Mouse (Mus musculus) cerebellum, adult 11-12 months (tissue): ENCODE results near the gene H2-Ab1.
"Not testable (repeated sequence)": the region's sequence is repeated elsewhere in the genome, so short reads cannot be mapped to it uniquely, and the experiment has no call there.

Experiments used
- DNase-seq: peaks from one replicate; pipeline ENCODE4 v3.0.0; 2022

The H2-Ab1 gene

GRCm38 (mm10) chr17:34257594-34258375 is at the start of gene H2-Ab1:
TSS of gene H2-Ab1 (plus strand) at chr17:34257689.
- DNase-seq: no peak

- no peak for DNase-seq
These were observed 49.6 kb upstream of the H2-Ab1 start for GRCm38 (mm10) chr17:34207866-34208265.

GRCm38 (mm10) chr17:34208421-34208820 is 49.1 kb upstream of the H2-Ab1 start:
- DNase-seq: no peak

GRCm38 (mm10) chr17:34209680-34210079 is 47.8 kb upstream of the H2-Ab1 start:
- DNase-seq: no peak

DNA sequence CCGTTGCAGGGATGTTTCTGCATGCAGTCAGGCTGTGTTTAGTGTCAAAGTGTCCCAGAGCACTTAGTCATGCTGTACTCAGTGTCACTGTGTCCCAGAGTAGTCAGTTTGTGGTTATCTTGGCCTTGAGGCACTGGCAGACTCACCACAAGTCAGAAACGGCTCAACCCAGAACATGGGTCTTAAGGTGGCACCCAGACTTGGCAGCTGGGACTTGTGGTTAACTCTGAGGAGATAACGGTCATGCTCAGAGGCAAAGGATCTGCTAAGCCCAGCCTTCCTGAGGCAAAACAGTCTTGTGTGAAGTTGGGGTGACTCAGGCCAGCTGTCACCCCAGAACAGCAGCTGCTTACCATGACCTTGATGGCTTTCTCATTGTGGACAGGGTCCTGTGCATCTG is 46.9 kb upstream of the H2-Ab1 start:
- no peak for DNase-seq

- DNase-seq: no peak
These were observed 45.6 kb upstream of the H2-Ab1 start for GRCm38 (mm10) chr17:34211746-34212365.

- DNase-seq: no peak
These were observed 43.6 kb upstream of the H2-Ab1 start for GRCm38 (mm10) chr17:34213936-34214335.

DNA sequence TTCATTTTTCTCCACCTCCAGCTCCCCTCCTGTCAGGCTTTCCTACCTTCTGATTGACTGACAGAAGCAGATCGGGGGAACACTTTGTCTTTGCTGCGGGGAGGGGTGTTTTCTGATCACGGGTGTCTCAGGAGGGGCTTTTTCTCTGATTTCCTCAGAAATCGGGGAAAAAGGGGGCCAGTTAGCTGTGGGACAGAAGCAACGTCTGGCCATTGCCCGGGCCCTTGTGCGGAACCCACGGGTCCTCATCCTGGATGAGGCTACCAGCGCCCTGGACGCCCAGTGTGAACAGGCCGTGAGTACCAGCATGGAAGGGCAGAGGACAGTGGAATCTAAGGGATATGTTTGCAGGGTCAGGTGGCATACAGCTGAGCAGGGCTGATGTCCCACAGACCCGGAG is 42.3 kb upstream of the H2-Ab1 start:
- DNase-seq: no peak

- no peak for DNase-seq
These were observed 40.1 kb upstream of the H2-Ab1 start for GRCm38 (mm10) chr17:34217216-34217928.

GRCm38 (mm10) chr17:34217986-34218385 is 39.5 kb upstream of the H2-Ab1 start:
- no peak for DNase-seq

- no peak for DNase-seq
These were observed 38.8 kb upstream of the H2-Ab1 start for GRCm38 (mm10) chr17:34218675-34219074.

- DNase-seq: not testable (repeated sequence)
These were observed 38.4 kb upstream of the H2-Ab1 start for GRCm38 (mm10) chr17:34219096-34219495.

DNA sequence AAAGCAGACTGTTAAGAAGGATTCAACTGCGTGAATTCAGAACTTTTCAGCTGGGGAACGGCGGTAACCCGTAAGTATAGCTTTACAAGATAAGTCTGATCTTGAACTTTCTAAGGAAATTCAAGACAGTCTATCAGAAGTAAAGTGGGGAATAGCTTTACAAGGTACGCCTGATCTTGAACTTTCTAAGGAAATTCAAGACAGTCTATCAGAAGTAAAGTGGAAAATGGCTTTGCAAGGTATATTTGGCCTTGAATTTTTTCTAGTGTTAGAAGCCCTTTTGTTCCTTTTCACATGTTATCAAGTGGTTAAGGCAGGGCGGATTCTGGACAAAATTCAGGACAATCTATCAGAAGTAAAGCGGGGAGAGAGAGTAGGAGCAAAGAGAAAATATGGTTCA is 37.7 kb upstream of the H2-Ab1 start:
- DNase-seq: not testable (repeated sequence)

DNA sequence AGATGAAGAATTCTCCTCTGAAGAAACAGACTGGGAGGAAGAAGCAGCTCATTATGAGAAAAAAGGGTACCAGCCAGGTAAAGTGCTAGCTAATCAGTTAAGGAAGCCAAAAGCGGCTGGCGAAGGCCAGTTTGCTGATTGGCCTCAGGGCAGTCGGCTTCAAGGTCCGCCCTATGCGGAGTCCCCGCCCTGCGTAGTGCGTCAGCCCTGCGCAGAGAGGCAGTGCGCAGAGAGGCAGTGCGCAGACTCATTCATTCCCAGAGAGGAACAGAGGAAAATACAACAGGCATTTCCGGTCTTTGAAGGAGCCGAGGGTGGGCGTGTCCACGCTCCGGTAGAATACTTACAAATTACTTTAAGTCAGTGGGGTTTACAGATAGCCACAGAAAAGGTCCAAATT is 37.1 kb upstream of the H2-Ab1 start:
- not testable (repeated sequence) for DNase-seq

- DNase-seq: no peak
These were observed 32.7 kb upstream of the H2-Ab1 start for GRCm38 (mm10) chr17:34224816-34225215.

- DNase-seq: no peak
These were observed 32.1 kb upstream of the H2-Ab1 start for GRCm38 (mm10) chr17:34225426-34225825.

GRCm38 (mm10) chr17:34225911-34226310 is 31.6 kb upstream of the H2-Ab1 start:
- not testable (repeated sequence) for DNase-seq

DNA sequence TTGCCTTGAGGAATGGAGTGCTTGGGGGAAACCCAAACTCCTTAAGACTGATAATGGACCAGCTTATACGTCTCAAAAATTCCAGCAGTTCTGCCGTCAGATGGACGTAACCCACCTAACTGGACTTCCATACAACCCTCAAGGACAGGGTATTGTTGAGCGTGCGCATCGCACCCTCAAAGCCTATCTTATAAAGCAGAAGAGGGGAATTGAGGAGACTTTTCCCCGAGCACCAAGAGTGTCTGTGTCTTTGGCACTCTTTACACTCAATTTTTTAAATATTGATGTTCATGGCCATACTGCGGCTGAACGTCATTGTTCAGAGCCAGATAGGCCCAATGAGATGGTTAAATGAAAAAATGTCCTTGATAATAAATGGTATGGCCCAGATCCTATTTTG is 26.5 kb upstream of the H2-Ab1 start:
- DNase-seq: not testable (repeated sequence)

DNA sequence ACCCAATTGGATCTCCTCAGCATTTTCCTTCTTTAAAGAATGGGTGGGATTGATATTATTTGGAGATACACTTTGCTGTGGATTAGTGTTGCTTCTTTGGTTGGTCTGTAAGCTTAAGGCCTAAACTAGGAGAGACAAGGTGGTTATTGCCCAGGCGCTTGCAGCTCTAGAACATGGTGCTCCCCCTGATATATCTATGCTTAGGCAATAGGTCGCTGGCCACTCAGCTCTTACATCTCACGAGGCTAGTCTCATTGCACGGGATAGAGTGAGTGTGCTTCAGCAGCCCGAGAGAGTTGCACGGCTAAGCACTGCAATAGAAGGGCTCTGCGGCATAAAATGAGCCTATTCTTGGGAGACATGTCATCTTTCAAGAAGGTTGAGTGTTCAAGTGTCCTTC is 25.5 kb upstream of the H2-Ab1 start:
- DNase-seq: not testable (repeated sequence)

GRCm38 (mm10) chr17:34234926-34235325 is 22.6 kb upstream of the H2-Ab1 start:
- DNase-seq: peak; percentile 23

GRCm38 (mm10) chr17:34236691-34237090 is 20.8 kb upstream of the H2-Ab1 start:
- DNase-seq: no peak

- no peak for DNase-seq
These were observed 19.7 kb upstream of the H2-Ab1 start for GRCm38 (mm10) chr17:34237741-34238140.

DNA sequence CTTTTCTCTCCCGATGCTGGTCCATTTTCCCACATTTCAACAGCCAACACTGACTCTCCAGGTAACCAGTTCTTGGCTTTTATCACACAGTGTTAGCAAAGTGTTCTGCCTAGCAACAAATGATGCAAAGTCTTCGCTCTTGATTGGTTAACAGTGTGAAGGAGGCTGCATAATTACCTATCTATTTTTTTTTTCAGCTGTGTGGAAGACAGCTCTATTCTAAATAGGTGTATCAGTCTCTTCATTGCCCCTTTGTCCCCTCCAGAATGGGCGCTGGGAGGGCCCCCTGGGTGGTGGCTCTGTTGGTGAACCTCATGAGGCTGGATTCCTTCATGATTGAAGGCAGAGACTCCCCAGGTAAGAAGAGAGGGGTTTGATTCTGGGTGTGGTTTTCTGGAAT is 18.8 kb upstream of the H2-Ab1 start, which contains the start of gene H2-Ob:
Gene H2-Ob, plus strand, starts transcription at position 198 of the 400 bp plus-strand sequence.
- no peak for DNase-seq

GRCm38 (mm10) chr17:34239601-34240041 is 17.9 kb upstream of the H2-Ab1 start:
- no peak for DNase-seq
